Mouse (Mus musculus) frontal cortex, adult 2 months (tissue): Measurements from ENCODE around the gene Lrrk2. TPM values are rescaled to one million over a fixed set of nuclear protein-coding genes. Genes with fewer than 3 reads are reported as not detected.
A peak's percentile ranks its signal among the peaks of the same experiment; 100 is the strongest.

Experiments
- DNase-seq, 2 experiments: peaks; one replicate each; pipeline ENCODE4 v3.0.0; 2022; ENCODE audit warnings: low spot score in 1 of 2; ENCODE audit errors: extremely low spot score in 1 of 2
- polyA plus RNA-seq: library from polyadenylated mRNA; depleted of rRNA; stranded (reverse); fragments of >200 nt; gene quantifications from 2 replicates; pipeline ENCODE4 v1.2.3, GENCODE M21; 2012; rRNA removed

Lrrk2 gene
- 12.2 and 17.2 TPM in 2 replicates for polyA plus RNA-seq

DNA sequence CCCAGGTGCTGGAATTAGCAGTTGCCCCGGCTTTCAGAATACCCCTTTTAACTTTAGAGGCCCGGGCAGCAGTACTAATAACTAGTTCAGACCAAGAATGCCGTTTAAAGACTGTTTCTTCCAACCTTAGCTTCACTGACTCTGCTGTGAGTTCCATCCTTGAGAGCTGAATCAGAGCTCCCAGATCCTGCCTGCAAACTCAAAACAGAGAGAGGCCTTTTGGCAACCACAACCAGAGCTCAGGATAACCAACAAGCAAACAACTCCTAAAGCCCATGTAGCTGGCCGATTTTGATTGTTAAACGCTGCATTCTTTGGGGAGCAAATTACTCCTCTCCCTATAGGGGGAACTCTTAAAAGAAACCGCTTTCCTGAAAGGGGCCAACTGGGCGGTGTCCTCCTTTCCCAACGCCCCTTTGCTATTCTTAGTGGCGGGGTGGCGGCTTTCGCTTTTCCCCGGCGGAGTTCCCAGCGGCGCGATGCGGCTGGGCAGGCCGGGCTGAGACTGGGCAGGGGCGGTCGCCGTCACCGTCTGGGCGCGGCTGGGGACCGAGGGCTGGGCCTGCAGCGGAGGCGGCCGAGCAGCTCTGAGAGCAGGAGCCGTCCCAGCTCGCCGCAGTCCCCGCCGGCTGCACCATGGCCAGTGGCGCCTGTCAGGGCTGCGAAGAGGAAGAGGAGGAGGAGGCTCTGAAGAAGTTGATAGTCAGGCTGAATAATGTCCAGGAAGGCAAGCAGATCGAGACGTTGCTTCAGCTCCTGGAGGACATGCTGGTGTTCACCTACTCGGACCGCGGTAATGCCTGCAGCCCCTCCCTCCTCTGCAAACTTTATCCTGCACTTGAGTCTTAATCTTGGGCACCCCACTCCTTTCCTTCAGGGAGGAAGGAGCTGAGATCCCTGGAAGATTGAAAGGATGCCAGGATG is at the start of gene Lrrk2:
Gene Lrrk2, plus strand, starts transcription at position 531 of the 924 bp plus-strand sequence.
- peak; percentile 20 to 78 for DNase-seq

- DNase-seq = no peak
Measured at GRCm38 (mm10) chr15:91624475-91624874, 48.5 kb upstream of the Lrrk2 start.

DNA sequence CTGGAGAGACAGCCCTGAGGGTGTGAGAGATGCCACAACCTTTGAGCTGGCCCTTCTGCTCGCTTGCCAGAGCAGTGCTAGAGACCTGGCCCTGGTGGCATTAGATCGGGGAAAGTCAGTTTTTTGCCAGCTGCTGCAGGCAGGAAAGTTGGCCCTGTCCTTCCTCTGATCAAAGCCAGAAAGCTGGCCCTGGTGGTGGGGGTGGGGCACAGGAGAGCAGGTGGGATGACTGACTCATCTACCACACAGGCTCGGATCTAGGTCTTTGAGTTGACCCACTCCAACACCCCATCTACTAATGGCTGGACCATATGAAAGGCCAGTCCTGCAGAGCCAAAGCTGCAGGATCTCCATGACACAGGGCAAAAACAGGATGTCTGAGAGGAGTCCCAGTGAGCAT is 43.8 kb upstream of the Lrrk2 start:
- no peak for DNase-seq

DNA sequence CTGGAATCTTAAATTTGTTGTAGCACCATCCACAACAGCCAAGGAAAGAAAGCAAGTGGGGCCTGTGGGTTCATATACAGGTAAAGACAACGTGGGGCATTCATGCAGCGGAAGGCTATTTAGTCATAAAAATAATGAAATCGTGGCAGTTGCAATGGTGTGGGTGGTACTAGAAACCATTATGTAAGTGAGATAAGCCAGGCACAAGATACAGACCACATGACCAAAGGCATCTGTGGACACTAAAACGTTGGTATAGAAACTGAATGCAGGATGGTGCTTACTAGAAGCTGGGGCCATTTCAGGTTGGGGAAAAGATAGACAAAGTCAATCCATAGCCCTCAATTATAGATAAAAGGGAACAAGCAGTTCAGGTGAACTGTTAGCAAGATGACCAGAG is 40.5 kb upstream of the Lrrk2 start:
- no peak for DNase-seq

DNA sequence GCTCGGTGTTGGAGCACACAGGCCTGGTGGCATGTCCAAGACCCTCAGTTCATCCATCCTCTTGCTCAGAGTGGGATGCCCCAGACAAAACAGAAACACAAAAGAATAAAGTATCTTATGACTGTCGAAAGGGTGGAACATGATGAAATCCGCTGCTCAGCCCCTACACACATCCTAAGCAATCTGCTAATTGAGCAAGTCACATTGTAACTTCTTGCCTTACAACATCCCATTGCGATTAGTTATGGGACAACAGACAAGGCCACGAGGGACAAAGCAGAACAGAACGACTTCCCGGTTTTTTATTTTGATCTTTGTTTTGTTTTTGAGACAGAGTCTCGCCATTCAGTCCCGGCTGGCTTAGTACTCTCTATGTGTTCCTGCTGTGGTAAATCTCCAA is 39.9 kb upstream of the Lrrk2 start:
- DNase-seq = no peak

DNA sequence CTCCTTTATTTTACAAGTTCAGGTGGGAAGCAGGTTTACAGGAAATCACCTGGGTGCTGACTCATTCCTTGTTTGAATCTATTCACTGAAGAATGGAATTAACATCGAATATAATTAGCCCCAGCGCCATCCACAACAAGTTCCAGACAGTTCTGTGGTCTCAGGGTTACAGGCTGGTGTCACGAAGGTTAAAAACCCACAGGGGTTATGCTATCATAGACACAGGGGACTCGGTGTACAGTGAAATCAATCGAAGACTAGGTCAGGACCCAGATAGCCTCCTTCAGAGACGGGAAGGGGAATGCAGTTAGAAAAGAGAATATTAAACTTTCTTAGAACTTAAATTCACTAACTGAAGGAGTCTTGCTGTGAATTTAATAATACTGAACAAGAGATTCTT is 39.2 kb upstream of the Lrrk2 start:
- DNase-seq = no peak

DNA sequence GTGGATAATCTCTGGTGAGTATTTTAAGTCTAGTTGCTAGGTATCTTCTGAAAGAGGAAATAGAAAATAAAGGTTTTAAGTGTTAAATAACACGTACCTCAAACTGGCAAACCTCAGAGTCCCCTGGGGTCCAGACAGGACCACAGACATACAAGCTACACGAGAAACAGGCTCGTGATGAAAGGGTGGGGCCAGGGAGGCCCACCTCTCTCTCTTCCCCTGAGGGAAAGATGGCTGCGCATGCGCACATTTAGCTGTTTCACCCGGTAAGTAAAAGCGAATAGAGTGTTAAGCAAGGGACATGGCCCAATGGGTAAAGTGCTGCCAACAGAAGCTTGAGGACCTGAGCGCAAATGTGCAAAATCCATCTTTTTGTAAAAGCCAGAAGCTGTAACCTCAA is 38.7 kb upstream of the Lrrk2 start:
- DNase-seq = no peak

- DNase-seq = no peak
Measured at GRCm38 (mm10) chr15:91641631-91642030, 31.3 kb upstream of the Lrrk2 start.

- no peak for DNase-seq
Measured at GRCm38 (mm10) chr15:91642682-91643306, 30.2 kb upstream of the Lrrk2 start.

GRCm38 (mm10) chr15:91643632-91644348 is 29.2 kb upstream of the Lrrk2 start:
- DNase-seq = no peak

GRCm38 (mm10) chr15:91650270-91650669 is 22.7 kb upstream of the Lrrk2 start:
- DNase-seq = no peak

DNA sequence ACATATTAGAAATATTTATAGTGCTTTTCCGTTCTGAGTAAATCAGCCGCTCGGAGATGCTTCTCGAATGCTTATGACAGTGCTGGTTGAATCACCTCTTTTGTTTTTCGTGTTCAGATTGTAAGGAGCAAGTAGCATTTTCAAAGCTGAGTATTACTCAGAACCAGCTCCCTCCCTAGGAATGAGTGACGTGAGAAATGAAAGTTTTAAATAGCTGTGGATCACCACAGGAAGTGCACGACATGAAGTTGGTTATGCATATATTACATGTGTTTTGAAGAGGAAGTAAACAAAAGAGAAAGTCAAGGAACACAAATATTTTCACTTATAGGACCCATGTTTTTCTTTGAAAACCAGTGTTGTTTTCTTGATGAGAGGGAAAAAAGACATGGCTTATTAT is 21.5 kb upstream of the Lrrk2 start:
- DNase-seq = peak in 1 of 2 experiments; percentile 13

DNA sequence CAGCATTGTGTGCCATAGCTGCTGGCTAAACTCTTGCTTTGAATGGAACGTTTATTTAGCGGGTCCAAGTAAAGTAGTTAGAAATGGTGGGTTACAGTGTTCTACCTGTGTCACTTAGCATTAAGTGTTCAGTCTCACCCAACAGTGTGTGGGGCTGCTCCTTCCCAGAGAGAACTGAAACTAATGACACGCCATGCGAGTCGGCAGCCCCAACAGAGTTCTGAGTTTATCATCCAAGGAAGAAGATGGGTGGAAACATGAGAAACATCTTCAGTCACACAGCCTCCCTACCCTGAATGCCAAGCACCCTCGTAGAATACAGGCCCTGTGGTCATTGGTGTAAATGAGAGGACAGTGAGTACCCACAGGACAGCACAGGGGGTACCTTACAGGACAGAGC is 14.7 kb upstream of the Lrrk2 start:
- DNase-seq = no peak

- DNase-seq = no peak
Measured at GRCm38 (mm10) chr15:91660277-91661078, 12.5 kb upstream of the Lrrk2 start.

DNA sequence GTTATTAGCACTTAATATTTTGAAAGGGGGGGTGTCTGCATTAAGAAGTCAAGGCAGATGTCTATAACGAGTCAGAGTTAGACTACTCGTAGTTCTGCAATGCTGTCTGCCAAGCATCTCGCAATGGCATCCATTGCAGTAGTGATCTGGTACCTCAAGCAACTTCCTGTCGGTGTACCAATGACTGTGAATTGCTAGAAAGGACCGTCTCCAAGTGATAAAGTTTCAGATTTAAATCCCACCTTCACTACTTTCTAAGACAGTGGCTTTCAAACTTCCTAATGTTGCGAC is 12.0 kb upstream of the Lrrk2 start:
- no peak for DNase-seq

DNA sequence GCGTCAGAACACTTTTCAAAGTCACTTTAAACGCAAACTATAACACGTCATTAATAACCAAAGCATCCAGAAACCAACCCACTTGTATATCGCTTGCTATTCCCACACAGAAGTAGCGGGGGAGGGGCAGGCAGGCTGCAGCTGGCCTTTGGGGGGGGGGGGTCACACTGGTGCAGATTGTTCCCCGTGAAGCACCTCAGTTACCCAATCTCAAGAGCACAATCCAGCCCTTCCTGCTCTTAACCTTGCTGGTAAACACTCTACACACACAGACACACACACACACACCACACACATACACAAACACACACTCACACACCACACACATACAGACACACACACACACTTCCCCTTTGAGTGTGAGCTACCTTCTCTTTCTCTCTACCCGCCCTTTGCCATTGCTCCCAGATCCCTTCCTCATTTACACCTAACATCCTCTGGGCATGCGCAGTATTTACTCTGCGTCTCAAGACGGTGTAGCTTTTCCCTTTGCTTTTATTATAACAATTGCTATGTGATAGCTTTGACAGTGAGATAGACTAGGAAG is 8.3 kb upstream of the Lrrk2 start:
- DNase-seq = no peak

DNA sequence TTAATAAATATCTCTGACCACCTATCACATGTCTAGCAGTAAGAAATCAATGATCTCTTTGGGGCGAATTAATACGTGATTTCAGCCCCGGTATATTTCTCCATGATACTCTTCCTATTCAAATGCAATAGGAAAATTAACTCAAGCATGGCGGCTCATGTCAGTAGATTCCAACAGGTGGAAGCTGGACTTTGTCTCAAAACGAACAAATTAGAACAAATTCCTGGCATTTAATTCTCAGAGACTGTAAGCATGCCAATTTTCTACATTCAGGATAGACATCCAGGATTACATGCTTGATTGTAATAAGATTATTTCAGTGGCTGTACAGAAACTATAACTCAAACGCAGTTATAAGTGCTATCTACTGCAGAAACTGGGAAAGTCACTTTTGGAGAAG is 7.4 kb upstream of the Lrrk2 start:
- DNase-seq = no peak

DNA sequence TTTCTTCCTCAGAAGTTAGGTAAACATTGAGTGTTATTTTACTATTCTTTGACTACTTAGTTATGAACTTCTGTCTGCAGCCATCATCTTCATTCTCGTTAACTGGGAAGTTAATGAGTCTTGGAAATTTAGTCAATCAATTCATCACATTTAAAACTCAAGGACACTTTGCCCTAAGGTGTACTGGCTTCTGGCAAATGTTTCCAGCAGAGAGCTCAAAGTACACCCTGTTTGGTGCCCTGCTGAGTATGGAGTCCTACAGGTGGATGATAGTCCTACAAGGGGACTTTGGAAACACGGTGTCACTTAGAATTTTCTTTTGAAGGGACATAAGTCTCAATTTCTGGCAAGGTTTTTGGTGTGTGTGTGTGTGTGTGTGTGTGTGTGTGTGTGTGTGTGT is 1.8 kb upstream of the Lrrk2 start:
- DNase-seq = no peak

DNA sequence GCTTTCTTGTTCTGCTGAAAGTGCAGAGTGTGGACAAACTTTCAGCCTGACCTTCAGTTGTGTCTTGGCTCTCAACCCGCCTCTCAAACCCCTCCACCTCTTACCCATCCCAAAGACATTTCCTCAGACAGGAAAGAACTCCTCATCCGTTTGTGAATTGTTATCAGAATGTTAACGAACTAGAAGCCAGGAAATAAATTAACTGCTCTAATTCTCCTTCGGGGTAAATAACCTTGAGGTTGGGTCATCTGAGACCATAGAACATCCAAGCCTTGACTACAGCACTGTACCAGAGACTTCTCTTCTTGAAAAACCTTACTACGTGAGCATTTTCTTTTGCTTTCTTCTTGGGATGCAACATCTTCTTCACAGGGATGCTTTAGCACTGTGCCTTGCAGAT is 988 bp upstream of the Lrrk2 start:
- no peak for DNase-seq

DNA sequence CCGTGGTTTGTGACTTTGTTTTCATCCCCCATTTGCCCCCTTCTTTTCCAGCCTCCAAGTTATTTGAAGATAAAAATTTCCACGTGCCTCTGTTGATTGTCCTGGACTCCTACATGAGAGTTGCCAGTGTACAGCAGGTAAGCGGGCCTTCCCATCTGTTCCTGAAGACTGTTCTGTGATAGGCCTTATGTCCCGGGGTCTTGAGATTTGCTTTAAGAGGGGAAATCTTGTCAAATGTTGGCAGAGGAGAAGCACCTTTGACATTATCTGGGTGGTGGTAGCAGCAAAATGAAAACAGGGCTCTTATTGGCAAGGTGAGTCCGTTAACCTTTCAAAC is 562 bp downstream of the Lrrk2 start:
- DNase-seq = no peak

GRCm38 (mm10) chr15:91680116-91680515 is 7.1 kb downstream of the Lrrk2 start:
- DNase-seq = no peak
